Mouse (Mus musculus): ENCODE results near the gene Slc22a5. TPM values are rescaled to one million over a fixed set of nuclear protein-coding genes. Genes with fewer than 3 reads are reported as not detected.

The Slc22a5 gene
- polyA plus RNA-seq, 1 experiment from 2014 or later = 4.4 TPM

- Histone ChIP-seq H3K9me3 (ENCODE audit: control insufficient read depth, low read length) (no peaks in the 10 kb centered on the region), H3K27ac (ENCODE audit: low read depth, low read length) (no peak overlapping the region), H3K9ac (ENCODE audit: low read depth, low read length) (no peak overlapping the region), H3K4me3 (ENCODE audit: low read depth, low read length) (no peak overlapping the region), H3K36me3 (ENCODE audit: control insufficient read depth, insufficient read depth, low read length) (no peaks in the 10 kb centered on the region), H3K4me2 (no peak overlapping the region), H3K27me3 (replicated peaks; ENCODE audit: control insufficient read depth, insufficient read depth, low read length) (no peaks in the 10 kb centered on the region), H3K4me1 (replicated peaks; ENCODE audit: control insufficient read depth, insufficient read depth, low read length) (peaks cover 2% of the 10 kb centered on the region; the same call in 1 of the 2 replicates)
- DNase-seq (ENCODE audit: low spot score) (no peak), ATAC-seq (replicated peaks; ENCODE audit: low FRiP score) (no peak)
- WGBS = 50% methylated on average over 8 of the region's 8 CpGs
Measured at GRCm38 (mm10) chr11:53839663-53840642, 51.5 kb downstream of the Slc22a5 start.

GRCm38 (mm10) chr11:53839147-53839546 lies 52.3 kb downstream of the Slc22a5 start:
- DNase-seq (ENCODE audit: low spot score) = no peak
- no peak overlapping the region for H3K27ac ChIP-seq (ENCODE audit: low read depth, low read length)
- no peak for ATAC-seq (replicated peaks; ENCODE audit: low FRiP score)
- H3K36me3 ChIP-seq (ENCODE audit: control insufficient read depth, insufficient read depth, low read length) = no peaks in the 10 kb centered on the region
- no peak overlapping the region for H3K9ac ChIP-seq (ENCODE audit: low read depth, low read length)
- no peaks in the 10 kb centered on the region for H3K9me3 ChIP-seq (ENCODE audit: control insufficient read depth, low read length)
- no peaks in the 10 kb centered on the region for H3K27me3 ChIP-seq (replicated peaks; ENCODE audit: control insufficient read depth, insufficient read depth, low read length)
- no peak overlapping the region for H3K4me2 ChIP-seq
- peaks cover 1% of the 10 kb centered on the region; the same call in 1 of the 2 replicates for H3K4me1 ChIP-seq (replicated peaks; ENCODE audit: control insufficient read depth, insufficient read depth, low read length)
- no peak overlapping the region for H3K4me3 ChIP-seq (ENCODE audit: low read depth, low read length)
- 68% methylated on average over 6 of the region's 6 CpGs for WGBS

GRCm38 (mm10) chr11:53837731-53838130 lies 53.7 kb downstream of the Slc22a5 start:
- no peak overlapping the region for H3K27ac ChIP-seq (ENCODE audit: low read depth, low read length)
- H3K9me3 ChIP-seq (ENCODE audit: control insufficient read depth, low read length) = no peaks in the 10 kb centered on the region
- H3K36me3 ChIP-seq (ENCODE audit: control insufficient read depth, insufficient read depth, low read length) = no peaks in the 10 kb centered on the region
- DNase-seq (ENCODE audit: low spot score) (no peak), ATAC-seq (replicated peaks; ENCODE audit: low FRiP score) (no peak)
- WGBS = 84% methylated on average over 5 of the region's 5 CpGs
- no peaks in the 10 kb centered on the region for H3K27me3 ChIP-seq (replicated peaks; ENCODE audit: control insufficient read depth, insufficient read depth, low read length)
- no peak overlapping the region for H3K4me2 ChIP-seq
- no peak overlapping the region for H3K9ac ChIP-seq (ENCODE audit: low read depth, low read length)
- no peak overlapping the region for H3K4me3 ChIP-seq (ENCODE audit: low read depth, low read length)
- no peaks in the 10 kb centered on the region; the same call in 1 of the 2 replicates for H3K4me1 ChIP-seq (replicated peaks; ENCODE audit: control insufficient read depth, insufficient read depth, low read length)

GRCm38 (mm10) chr11:53835379-53836010 lies 56.0 kb downstream of the Slc22a5 start:
- no peak overlapping the region for H3K9ac ChIP-seq (ENCODE audit: low read depth, low read length)
- WGBS = 42% methylated on average over 4 of the region's 4 CpGs
- no peaks in the 10 kb centered on the region for H3K36me3 ChIP-seq (ENCODE audit: control insufficient read depth, insufficient read depth, low read length)
- H3K27ac ChIP-seq (ENCODE audit: low read depth, low read length) = no peak overlapping the region
- ATAC-seq (replicated peaks; ENCODE audit: low FRiP score) (peak; percentile 29; the same call in 1 of the 2 replicates), DNase-seq (ENCODE audit: low spot score) (no peak)
- no peak overlapping the region for H3K4me2 ChIP-seq
- H3K27me3 ChIP-seq (replicated peaks; ENCODE audit: control insufficient read depth, insufficient read depth, low read length) = no peaks in the 10 kb centered on the region
- H3K4me3 ChIP-seq (ENCODE audit: low read depth, low read length) = no peak overlapping the region
- no peaks in the 10 kb centered on the region; the same call in 1 of the 2 replicates for H3K4me1 ChIP-seq (replicated peaks; ENCODE audit: control insufficient read depth, insufficient read depth, low read length)
- H3K9me3 ChIP-seq (ENCODE audit: control insufficient read depth, low read length) = no peaks in the 10 kb centered on the region

- ATAC-seq (replicated peaks; ENCODE audit: low FRiP score) (no peak), DNase-seq (ENCODE audit: low spot score) (no peak)
- H3K9ac ChIP-seq (ENCODE audit: low read depth, low read length) = no peak overlapping the region
- no peak overlapping the region for H3K27ac ChIP-seq (ENCODE audit: low read depth, low read length)
- no peaks in the 10 kb centered on the region for H3K4me1 ChIP-seq (replicated peaks; ENCODE audit: control insufficient read depth, insufficient read depth, low read length)
- H3K9me3 ChIP-seq (ENCODE audit: control insufficient read depth, low read length) = peaks cover 4% of the 10 kb centered on the region; the same call in 1 of the 2 replicates
- 63% methylated on average over 4 of the region's 4 CpGs for WGBS
- no peak overlapping the region for H3K4me2 ChIP-seq
- H3K4me3 ChIP-seq (ENCODE audit: low read depth, low read length) = no peak overlapping the region
- H3K27me3 ChIP-seq (replicated peaks; ENCODE audit: control insufficient read depth, insufficient read depth, low read length) = no peaks in the 10 kb centered on the region
- no peaks in the 10 kb centered on the region for H3K36me3 ChIP-seq (ENCODE audit: control insufficient read depth, insufficient read depth, low read length)
Measured at GRCm38 (mm10) chr11:53825409-53825808, 66.1 kb downstream of the Slc22a5 start.

- no peak overlapping the region for H3K9ac ChIP-seq (ENCODE audit: low read depth, low read length)
- H3K27ac ChIP-seq (ENCODE audit: low read depth, low read length) = no peak overlapping the region
- H3K27me3 ChIP-seq (replicated peaks; ENCODE audit: control insufficient read depth, insufficient read depth, low read length) = no peaks in the 10 kb centered on the region
- no peaks in the 10 kb centered on the region for H3K9me3 ChIP-seq (ENCODE audit: control insufficient read depth, low read length)
- H3K4me1 ChIP-seq (replicated peaks; ENCODE audit: control insufficient read depth, insufficient read depth, low read length) = no peaks in the 10 kb centered on the region
- no peak overlapping the region for H3K4me3 ChIP-seq (ENCODE audit: low read depth, low read length)
- no peak for ATAC-seq (replicated peaks; ENCODE audit: low FRiP score)
- DNase-seq (ENCODE audit: low spot score) = no peak
- WGBS = 90% methylated on average over 3 of the region's 3 CpGs
- H3K36me3 ChIP-seq (ENCODE audit: control insufficient read depth, insufficient read depth, low read length) = no peaks in the 10 kb centered on the region
- H3K4me2 ChIP-seq = no peak overlapping the region
Measured at GRCm38 (mm10) chr11:53821945-53822338, 69.5 kb downstream of the Slc22a5 start.

- WGBS = 82% methylated on average over 11 of the region's 11 CpGs
- Histone ChIP-seq H3K27ac (ENCODE audit: low read depth, low read length) (no peak overlapping the region), H3K4me2 (no peak overlapping the region), H3K27me3 (replicated peaks; ENCODE audit: control insufficient read depth, insufficient read depth, low read length) (no peaks in the 10 kb centered on the region), H3K4me3 (ENCODE audit: low read depth, low read length) (no peak overlapping the region), H3K9me3 (ENCODE audit: control insufficient read depth, low read length) (no peaks in the 10 kb centered on the region), H3K4me1 (replicated peaks; ENCODE audit: control insufficient read depth, insufficient read depth, low read length) (no peaks in the 10 kb centered on the region), H3K9ac (ENCODE audit: low read depth, low read length) (no peak overlapping the region), H3K36me3 (ENCODE audit: control insufficient read depth, insufficient read depth, low read length) (no peaks in the 10 kb centered on the region)
- DNase-seq (ENCODE audit: low spot score) (no peak), ATAC-seq (replicated peaks; ENCODE audit: low FRiP score) (no peak)
Measured at GRCm38 (mm10) chr11:53821230-53821944, 70.1 kb downstream of the Slc22a5 start.

GRCm38 (mm10) chr11:53820516-53821170 lies 70.8 kb downstream of the Slc22a5 start:
- H3K4me2 ChIP-seq = no peak overlapping the region
- H3K36me3 ChIP-seq (ENCODE audit: control insufficient read depth, insufficient read depth, low read length) = no peaks in the 10 kb centered on the region
- no peaks in the 10 kb centered on the region for H3K4me1 ChIP-seq (replicated peaks; ENCODE audit: control insufficient read depth, insufficient read depth, low read length)
- H3K27me3 ChIP-seq (replicated peaks; ENCODE audit: control insufficient read depth, insufficient read depth, low read length) = no peaks in the 10 kb centered on the region
- H3K4me3 ChIP-seq (ENCODE audit: low read depth, low read length) = no peak overlapping the region
- H3K9ac ChIP-seq (ENCODE audit: low read depth, low read length) = no peak overlapping the region
- no peaks in the 10 kb centered on the region for H3K9me3 ChIP-seq (ENCODE audit: control insufficient read depth, low read length)
- ATAC-seq (replicated peaks; ENCODE audit: low FRiP score) = no peak
- WGBS = 66% methylated on average over 13 of the region's 13 CpGs
- no peak for DNase-seq (ENCODE audit: low spot score)
- no peak overlapping the region for H3K27ac ChIP-seq (ENCODE audit: low read depth, low read length)

Measured in liver, embryonic 11.5 days (tissue).